Mouse (Mus musculus) thymus, postnatal 0 days (tissue): Measurements from ENCODE around the gene Ak1. TPM values are rescaled to one million over a fixed set of nuclear protein-coding genes. Genes with fewer than 3 reads are reported as not detected.

Experiments
- DNase-seq: peaks from one replicate; pipeline ENCODE4 v3.0.0-alpha.2; 2015; ENCODE audit warnings: low spot score
- polyA plus RNA-seq: library from polyadenylated mRNA; unstranded; fragments of >200 nt; fragmentation: Nextera tagmentation; extraction: Ambion mirVana; gene quantifications from 2 replicates; pipeline ENCODE4 v1.2.1, GENCODE M21; 2015

The Ak1 gene
- polyA plus RNA-seq, 1 experiment from 2014 or later: 2.4 TPM

DNA sequence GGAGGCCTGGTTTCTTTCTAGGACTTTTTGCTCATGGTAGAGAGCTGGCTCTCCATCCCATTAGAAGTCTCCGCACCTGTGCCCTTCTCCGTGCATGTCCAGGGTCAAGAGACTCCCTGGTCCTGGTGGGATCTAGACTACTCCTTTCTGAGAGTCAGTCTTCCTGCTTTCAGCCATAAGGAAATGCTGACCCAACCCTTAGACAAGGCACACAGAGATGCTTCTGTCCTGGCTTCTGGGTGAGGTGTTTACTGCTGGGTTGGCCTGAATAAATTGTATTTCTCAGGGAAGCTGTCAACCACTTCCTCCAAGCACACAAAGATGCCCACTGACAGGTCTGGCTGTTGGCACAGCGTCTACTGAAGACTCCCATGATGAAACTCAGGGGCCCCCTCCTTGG is 22.1 kb upstream of the Ak1 start, which contains the start of gene St6galnac6:
Gene St6galnac6 (plus strand): TSS at position 301 of the 400 bp plus-strand sequence.
- no peak for DNase-seq

DNA sequence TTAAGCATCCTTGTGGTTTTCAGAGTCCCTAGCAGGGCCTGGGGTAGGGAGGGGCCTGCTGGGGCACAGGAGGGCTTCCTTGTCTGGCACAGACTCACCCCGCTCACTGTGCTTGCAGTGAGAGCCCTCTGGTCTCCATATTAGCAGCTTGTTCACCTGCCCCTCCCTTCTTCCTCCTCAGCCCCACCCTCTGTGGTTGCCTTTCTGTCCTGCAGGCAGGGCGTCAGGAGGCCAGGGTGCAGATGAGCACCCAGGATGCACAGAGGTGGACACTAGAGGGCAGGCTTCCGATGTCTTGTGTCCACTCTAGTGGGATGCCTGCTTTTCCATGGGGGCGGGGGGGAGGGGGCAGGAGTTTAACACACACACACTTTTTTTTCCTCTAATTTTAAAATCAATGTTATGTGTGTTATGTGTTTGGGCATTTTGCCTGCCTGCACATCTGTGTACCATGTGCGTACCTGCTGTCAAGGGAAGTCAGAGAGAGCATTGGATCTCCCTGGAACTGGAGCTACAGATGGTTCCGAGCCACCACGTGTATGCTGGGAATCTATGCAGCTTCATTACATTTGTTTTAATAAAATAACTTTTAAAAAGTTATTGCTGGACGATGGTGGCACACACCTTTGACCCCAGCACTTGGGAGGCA is 20.0 kb upstream of the Ak1 start:
- peak; percentile 22 for DNase-seq

DNA sequence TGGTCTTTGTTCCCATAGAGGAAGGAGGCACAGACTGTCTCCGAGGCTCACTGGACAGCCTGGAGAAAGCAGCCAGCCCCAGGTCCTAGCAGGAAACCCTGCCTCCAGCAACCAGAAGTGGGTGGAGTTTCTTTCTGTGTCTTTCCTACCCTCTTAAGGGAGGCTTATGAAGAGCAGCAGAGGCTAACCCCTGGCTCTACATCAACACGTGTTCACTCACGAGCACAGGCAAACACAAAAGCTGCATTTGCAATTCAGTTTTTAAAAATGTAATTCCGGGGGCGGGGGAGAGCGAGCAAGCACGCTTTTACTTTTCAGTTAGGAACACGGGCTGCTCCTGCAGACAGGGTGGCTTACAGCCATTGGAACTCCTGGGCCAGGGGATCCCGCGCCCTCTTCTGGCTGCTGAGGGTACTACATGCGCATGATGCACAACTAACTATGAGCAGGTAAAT is 18.9 kb upstream of the Ak1 start:
- peak; percentile 82 for DNase-seq

DNA sequence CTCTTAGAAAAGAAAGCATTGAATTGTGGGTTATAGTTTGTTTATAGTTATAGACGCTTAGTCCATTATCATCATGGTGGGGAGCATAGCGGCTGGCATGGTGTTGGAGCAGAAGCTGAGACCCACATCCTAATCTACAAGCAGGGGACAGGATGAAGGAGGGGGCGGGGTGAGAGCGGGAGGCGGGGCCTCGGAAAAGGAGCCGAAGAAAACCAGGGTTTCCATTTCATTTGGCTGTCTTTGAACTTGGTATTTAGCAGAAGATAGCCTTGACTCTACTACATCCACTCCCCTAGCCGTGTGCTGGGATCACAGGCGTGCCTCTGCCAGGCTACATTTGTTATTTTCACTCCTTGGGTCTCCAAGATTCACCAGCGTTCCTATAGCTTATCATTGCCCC is 16.9 kb upstream of the Ak1 start:
- DNase-seq: no peak

DNA sequence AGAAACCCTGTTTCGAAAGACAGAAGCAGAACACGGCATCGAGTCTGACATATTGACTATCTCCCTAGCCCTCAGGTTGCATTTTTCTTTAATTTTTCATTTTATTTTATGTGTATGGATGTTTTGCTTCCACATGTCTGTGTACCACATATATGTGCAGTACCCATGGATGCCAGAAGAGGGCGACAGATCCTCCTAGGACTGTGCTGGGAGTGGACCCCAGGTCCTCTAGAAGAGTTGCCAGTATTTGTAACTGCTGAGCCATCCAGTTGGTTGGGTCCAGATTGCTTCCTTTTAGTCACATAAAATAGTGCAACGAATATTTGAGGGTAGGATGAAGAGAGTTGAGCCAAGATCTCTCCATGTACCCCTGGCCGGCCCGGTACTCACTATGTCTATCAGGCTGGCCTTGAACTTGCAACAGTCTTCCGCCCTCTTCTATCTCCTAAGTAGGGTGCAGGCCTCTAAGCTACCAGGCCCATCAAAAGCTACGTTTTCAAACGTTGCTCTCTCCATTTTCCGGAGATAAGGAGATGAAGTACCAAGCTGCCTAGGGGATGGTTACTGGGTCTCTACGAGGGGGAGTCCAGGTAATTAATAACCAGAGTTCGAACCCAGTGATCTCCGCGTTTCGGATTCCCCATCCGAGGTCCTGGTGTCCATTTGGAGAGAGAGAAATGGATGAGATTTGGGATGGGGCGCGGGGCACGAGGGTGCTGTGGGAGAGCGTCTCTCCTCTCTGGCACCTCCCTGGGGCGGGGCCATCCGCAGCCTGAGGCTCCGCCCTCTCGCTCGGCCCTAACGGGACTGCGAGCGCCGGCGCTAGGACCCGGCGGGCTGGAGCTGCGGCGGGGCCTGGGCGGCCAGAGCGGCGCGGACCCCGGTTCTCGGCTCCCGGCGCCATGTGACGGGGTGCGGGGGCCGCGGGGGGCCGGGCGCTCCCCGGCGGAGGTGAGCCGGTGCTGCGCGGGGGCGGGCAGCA is 15.1 kb upstream of the Ak1 start:
- peak; percentile 76 for DNase-seq

DNA sequence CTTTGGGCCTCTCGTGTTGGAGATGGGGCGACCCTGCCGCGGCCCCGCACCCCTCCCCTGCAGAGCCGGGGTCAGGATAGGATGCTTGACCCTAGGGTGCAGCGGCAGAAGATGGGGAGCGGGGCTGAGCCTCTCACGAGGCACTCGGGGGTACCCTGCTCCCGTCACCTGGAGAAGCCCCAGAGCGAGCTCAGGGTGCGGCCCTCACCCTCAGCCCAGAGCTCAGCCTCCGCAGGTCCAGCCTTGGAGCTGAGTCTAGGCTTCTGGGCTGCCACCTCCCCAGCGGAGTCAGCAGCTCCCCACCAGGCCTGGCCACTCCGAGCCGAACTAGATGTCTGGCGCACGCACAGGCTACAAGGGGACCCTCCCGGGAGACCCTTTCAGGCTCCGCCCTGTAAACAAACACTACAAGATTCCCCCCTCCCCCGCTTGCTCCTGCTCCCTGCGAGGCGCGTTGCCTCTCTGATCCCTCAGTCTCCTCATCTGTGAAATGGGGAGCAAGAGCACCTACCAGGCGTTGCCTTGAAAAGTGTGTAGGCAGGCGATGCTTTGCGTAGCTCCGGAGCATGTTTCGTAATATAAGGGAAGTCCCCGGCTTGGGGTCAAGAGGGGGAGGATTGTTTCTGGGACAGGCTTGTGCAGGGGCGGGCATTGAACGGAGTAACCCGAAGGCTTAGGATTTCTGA is 14.2 kb upstream of the Ak1 start:
- DNase-seq: peak; percentile 37

DNA sequence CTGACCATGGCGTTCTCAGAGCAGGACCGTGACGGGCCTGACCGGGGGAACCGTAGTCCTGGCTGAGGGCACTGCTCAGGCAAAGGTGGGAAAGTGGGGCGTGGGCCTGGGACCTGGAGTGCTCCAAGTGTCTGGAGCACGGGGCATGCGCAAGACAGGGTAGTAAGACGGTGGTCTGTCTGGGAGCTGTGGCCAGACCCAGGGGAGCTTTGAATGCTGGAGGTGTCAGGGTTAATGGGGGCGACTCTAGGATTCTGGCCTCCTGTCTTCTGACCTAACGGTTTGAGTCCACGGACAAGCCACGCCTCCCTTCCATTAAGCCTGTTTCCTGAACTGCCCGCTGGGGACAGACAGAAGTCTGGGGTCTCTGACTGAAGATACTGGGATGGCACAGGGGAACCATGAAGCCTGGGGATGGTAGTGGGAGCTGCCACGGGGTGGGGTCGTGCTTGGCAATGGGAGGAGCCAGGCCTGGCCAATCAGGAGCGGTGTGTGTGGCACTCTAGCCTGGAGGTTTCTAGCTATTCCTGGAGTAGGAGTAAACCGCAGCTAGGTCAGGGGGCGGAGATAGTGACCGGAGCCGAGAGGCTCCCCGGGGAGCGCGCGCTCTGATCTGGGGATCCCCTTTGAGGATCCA is 13.3 kb upstream of the Ak1 start:
- no peak for DNase-seq

DNA sequence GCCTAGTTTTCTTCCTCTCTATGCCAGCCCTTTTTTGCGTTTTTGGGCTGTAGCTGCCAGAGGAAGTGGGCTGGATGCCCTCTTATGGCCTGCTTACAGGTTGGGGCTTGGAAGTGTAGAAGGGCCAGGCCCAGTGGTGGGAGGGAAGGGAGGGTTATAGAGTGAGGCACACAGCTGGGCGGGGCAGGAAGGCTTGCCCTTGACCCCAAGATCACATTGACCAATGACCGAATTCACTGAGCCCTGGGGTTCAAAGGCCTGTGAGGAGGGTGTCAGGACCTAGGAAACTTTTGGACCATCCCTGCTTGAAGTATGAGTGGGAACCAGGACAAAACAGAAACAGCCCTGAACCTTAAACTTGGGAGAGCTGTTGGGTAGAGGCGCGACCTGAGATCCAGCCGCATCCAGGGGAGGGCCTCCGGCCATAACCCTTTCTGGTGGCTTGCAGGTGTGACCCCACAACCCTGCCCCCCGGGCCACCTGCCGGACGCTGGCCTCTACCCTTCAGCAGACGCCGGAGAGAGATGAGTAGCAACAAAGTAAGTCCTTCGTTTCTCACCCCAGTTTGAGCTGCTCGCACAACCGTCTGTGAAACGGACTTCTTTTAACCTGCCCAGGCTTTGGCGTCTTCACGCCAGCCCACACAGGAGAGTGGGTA is 12.7 kb upstream of the Ak1 start:
- DNase-seq: peak; percentile 47

DNA sequence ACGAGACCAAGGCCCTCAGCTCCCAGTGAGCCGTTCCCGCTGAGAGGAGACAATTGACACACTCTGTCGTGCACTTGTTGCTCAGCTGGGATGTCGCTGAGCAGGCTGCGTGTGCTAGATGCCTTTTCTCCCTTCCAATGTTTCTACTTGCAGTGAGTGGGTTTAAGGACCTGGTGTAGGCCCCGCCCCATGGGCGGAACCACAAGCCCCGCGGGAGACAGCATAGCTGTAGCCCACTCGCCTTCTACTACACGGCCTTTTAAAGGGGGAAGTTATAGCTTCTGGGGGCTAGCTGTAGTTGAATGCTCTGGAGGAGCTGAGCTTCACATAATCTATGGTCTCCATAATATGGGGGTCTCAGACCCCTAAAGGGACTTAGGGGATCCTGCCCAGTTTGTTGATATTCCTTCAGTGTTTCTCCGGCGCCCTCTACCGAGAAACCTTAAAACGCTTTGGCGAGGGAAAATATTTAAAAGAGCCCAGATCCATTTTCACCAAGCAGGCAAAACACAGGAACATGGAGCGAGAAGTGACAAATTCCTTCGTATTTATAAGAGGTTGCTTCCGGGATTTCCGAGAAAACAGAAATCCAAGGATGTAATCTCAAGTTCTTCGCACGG is 10.8 kb upstream of the Ak1 start:
- DNase-seq: peak; percentile 59

DNA sequence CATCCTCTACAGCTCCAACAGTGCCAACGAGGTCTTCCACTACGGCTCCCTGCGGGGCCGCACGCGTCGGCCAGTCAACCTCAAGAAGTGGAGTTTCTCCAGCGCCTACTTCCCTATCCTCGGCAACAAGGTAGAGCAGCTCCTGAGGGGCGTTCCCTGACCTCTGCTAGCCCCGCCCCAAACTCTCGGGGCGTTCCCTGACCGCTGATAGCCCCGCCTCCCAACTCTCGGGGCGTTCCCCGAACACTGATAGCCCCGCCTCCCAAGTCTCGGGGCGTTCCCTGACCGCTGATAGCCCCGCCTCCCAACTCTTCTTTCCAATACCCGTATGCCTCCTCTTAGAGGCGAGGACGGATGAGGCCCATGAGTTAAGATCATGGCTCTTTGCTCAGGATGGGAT is 9.3 kb upstream of the Ak1 start:
- DNase-seq: no peak

DNA sequence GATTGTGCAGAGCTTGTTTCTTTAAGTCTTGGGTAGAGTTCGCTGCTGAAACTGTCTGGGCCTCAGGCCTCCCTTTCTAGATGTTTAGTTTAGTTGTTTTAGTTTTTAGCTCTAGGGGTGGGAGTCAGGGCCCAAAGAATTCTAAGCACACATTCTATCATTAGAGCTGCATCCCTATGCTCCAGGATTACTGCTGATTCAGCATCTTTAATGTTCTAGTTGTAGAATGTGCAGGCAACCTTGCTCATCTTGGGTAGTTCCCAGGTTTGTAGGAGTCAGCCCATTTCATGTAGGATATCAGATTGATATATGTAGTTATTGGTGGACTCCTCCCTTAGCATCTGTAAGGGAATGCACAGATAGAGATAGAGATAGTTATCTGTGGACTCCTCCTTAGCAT is 4.4 kb upstream of the Ak1 start:
- DNase-seq: no peak

DNA sequence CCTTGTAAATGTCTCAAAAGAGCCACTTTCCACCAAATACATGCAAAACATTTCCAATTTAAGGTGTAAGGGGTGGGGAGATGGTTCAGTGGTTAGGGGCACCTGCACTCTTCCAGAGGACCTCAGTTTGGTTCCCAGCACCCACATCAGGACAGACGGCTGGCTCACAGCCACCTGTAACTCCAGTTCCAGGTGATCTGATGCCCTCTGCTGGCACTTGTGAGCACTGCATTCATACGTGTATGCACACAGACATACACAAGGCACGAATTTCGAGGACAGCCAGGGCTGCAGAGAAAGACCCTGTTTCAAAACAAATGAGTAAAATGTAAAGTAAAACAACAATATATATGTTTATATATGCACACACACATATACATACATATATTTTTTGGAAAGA is 4.0 kb upstream of the Ak1 start:
- DNase-seq: no peak

DNA sequence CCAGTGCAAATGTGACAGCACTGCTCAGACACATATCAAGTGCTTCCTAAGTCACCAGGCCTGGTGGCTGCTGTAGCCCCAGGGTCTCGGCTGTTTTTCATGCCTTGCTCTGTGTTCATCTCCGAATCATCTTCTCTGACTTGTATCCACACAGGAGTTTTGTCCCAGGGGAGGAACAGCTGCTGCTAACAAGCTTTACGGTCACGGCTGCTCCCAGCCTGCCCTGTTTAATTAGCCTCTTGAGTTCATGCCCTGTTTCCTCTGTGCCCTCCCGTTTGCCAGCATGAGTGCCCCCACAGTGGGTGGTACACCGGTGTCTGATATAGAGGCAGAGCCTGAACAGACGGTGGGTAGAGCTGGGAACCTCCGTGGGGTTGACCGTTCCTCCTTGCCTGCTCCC is 3.5 kb upstream of the Ak1 start:
- no peak for DNase-seq

DNA sequence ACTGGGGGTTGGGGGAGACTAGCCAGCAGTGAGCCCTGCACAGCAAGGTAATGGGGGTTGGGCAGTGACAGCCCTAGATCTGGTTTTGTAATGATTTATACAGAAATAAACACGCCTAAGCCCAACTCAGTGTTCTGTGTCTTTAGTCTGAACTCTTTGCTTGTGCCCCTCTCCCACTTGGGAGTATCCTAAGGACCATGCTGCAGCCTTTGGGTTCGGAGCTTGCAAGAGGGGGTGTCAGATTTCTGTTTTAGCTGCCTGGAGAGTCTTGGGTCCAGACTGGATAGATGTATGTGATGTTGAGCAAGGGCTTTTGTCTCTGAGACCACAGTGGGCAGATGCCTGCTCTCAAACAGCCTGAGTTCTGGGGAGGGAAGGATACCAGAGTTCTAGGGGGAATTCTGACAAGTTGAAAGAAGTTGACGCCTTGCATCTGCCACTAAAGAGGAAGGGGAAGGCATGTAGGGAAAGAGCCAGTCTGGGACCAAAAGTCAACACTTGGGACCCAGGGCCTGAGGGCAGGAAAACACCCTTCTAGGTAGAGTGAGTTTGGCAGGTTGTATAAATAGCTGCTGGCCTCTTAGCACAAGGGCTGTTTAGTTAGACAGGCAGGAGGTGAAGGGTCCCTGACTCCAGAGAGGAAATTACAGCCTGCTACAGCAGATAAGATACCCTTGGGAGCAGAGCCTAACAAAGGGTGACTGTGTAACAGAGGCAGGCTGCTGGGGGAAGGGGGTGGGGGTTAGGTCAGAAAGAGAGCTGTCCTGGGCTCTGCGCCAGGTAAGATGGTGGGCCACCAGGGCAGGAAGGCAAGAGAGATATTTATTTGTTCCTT is 659 bp upstream of the Ak1 start:
- DNase-seq: no peak

DNA sequence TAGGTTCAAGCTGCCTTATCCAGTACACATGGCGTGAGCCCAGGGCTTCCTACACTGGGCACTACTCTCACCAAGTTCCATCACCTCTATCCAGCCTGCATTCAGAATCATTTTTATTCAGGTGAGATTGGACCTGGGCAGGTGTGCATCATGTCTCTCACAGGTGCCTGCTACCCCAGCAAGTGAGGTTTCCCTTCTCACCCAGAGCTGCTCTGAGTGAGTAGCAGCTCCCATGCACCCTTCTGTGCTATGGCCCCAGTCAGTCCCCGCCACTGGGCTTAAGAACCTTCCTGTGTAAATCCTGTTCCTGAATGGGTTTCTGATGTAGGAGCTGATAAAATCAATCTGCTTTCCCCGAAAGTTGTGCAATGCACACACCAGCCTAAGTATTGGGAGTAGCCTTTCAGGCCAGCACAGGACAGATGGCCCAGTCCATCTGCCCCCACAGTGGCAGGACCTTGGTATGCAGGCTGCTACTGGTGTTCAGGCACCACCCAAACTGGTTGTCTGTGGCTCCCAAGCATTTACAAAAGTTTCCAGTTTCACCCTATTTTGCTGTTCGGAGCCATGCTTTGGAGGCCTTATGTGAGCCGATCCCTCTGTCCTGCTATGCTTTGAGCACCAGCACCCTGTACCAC is 2.7 kb downstream of the Ak1 start:
- no peak for DNase-seq

DNA sequence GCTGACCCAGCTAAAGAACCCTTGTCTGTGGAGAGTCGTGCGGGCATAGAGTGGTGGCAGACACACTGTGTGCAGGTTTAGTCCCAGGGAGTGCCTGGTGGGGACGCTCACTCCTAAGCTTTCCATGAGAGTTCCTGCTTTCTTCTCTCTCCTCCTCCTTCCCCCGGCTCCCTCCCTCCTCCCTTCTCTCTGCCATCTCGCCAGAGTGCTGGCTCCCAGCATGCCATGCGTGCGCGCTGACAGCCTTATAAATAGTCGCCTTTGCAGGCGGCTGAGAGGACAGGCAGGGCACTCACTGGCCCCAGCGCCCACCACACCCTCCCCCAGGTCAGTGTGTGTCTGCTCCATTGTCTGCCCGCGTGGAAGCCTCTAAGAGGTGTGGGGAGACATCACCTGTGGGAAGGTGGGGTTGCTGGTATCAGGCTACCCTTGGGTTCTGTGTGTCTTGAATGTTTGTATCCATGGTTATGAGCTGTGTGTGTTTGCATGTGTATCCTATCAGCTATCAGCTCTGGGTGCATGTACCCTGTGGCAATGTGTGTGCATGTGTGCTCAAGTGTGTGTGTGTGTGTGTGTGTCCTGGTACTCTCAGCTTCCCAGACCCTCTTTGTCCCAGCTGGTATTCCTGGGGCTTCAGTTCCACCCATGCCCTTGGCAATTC is 3.8 kb downstream of the Ak1 start:
- DNase-seq: no peak

DNA sequence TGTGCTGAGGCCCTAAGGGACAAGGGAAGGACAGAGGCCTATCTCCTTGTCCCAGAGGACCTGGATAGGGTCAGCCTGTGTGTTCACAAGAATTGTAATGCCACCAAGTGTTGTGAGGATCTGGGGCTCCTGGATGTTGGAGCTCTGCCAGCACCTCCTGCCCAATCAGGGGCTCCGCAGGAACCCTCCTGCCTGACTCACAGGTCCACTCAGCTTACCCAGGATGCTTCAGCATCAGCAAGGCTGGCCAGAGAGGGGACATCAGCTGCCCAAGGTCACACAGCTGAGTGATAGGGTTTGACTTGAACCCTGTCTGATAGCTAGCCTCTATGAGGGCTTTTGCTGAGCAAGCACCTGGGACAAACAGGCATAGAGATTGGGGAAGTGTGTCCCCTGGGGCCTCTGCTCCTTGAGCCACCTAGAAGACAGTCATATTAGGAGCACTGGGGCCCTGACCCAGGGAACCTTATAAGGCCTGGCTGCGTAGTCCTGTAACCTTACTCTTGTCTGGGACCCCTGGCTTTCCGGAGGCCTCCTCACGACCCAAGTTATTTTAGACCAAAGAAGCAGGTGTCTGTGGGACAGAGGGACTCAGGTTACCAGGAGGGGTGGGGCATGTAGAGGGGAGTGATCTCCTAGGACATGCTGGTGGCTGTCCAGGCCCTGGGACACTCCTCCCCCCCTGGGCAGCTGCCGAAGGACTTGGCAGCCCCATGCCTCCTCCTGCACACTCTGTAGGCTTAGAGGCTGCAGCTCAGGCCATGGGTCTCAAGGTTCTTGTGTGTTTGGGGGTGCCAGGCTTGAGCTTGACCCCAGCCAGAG is 4.5 kb downstream of the Ak1 start:
- DNase-seq: no peak
